Mouse (Mus musculus) liver, embryonic 14.5 days (tissue): ENCODE measurements at regions not wholly inside any gene's neighbourhood (a gene's known extent, or its start where the extent isn't known, plus 50 kb on each side); places are given as distances from the start of the nearest gene placed in this dataset.

ENCODE experiments used
- ATAC-seq: fragments of 200-750 bp; cut with Nextera tagmentation; 2 replicates; pipeline ENCODE4 v1.8.0; 2017; ENCODE audit warnings: moderate number of reproducible peaks, mild to moderate bottlenecking, moderate library complexity; ENCODE audit not compliant: insufficient read depth
- DNase-seq, 3 experiments: peaks; one replicate each; pipeline ENCODE4 v3.0.0-alpha.2; 2012 to 2013; ENCODE audit warnings: low read depth in 3 of 3, low spot score in 3 of 3
- H3K27ac ChIP-seq: fragments of 300-500 bp; sonication (generic); 2 replicates; pipeline ENCODE4 v1.5.1; 2014; ENCODE audit warnings: moderate library complexity, mild to moderate bottlenecking, control low read depth, inconsistent platforms
- H3K27me3 ChIP-seq: fragments of 300-500 bp; sonication (generic); 2 replicates; pipeline ENCODE4 v1.6.1; 2014; ENCODE audit warnings: mild to moderate bottlenecking, low read length, moderate library complexity; ENCODE audit not compliant: control insufficient read depth, insufficient read depth
- H3K36me3 ChIP-seq: fragments of 300-500 bp; sonication (generic); replicated peaks from 2 replicates; pipeline ENCODE4 v1.6.1; 2014; ENCODE audit warnings: low read depth; ENCODE audit not compliant: control insufficient read depth, insufficient read depth
- H3K4me1 ChIP-seq, 2 experiments: fragments of 200-500 bp in 1 of 2; fragments of 300-500 bp in 1 of 2; sonication (generic) in 1 of 2; replicated peaks; 2 replicates each; pipeline ENCODE4 v1.6.1; 2012 to 2014; ENCODE audit warnings: antibody characterized with exemption in 1 of 2, inconsistent platforms in 1 of 2, low read length in 1 of 2; ENCODE audit not compliant: control insufficient read depth in 2 of 2, insufficient read depth in 2 of 2
- H3K4me2 ChIP-seq: fragments of 300-500 bp; sonication (generic); 2 replicates; pipeline ENCODE4 v1.6.1; 2014; ENCODE audit warnings: low read depth, mild to moderate bottlenecking, control low read depth, moderate library complexity
- H3K4me3 ChIP-seq, 2 experiments: fragments of 200-500 bp in 1 of 2; fragments of 300-500 bp in 1 of 2; sonication (generic) in 1 of 2; 2 replicates each; pipeline ENCODE4 v1.5.1; 2012 to 2014; ENCODE audit warnings: low read depth in 2 of 2, low read length in 2 of 2, mild to moderate bottlenecking in 2 of 2, control low read depth in 1 of 2, inconsistent platforms in 1 of 2, moderate library complexity in 1 of 2; ENCODE audit not compliant: insufficient read depth in 1 of 2
- H3K9ac ChIP-seq: fragments of 300-500 bp; sonication (generic); replicated peaks from 2 replicates; pipeline ENCODE4 v1.6.1; 2014; ENCODE audit warnings: mild to moderate bottlenecking, control low read depth, moderate library complexity
- H3K9me3 ChIP-seq: fragments of 300-500 bp; sonication (generic); 2 replicates; pipeline ENCODE4 v1.6.1; 2016; ENCODE audit warnings: low read length, mixed read lengths; ENCODE audit not compliant: control insufficient read depth
- CTCF ChIP-seq: IDR thresholded peaks from 2 replicates; pipeline ENCODE4 v1.5.1; 2016; ENCODE audit warnings: antibody characterized with exemption, low read depth, control low read depth
- EP300 ChIP-seq: IDR thresholded peaks from 2 replicates; pipeline ENCODE4 v1.6.1; 2016; ENCODE audit warnings: antibody characterized with exemption, low read depth
- WGBS: fragments of 180-500 bp; shearing (Covaris S2); extraction: QIAGEN DNeasy Blood & Tissue Kit; methylation state at CpG from one replicate; pipeline ENCODE4 v1.1.7; 2014; ENCODE audit not compliant: insufficient replicate concordance; 5-methylcytosine and 5-hydroxymethylcytosine counted together

DNA sequence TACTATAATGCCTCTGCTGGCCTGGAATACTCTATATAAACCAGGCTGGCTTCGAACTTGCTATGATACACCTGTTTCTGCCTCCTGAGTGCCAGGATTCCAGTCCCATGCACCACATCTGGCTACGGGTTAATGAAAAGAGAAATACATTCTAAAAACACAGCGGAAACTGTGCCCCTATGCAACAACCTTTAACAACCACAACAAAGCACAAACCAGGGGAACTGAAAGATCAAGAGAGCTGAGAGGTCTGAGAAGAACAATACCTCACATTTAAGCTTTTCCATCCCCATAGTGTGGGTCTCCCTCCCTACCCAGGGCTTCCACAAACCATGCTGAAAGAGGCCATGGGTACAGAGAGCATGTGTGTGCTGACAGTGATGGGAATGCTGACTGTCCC lies 501.0 kb upstream of the Kif2a start:
- no peak overlapping the region for H3K4me3 ChIP-seq
- H3K4me2 ChIP-seq = no peak overlapping the region
- ATAC-seq (no peak), DNase-seq (no peak)
- H3K9ac ChIP-seq = no peak overlapping the region
- H3K4me1 ChIP-seq = no peaks in the 10 kb centered on the region
- WGBS = 75% methylated on average over 3 of the region's 3 CpGs
- no peaks in the 10 kb centered on the region for H3K9me3 ChIP-seq
- TF ChIP-seq EP300 (no peak), CTCF (no peak)
- H3K27me3 ChIP-seq = no peaks in the 10 kb centered on the region
- H3K36me3 ChIP-seq = no peaks in the 10 kb centered on the region
- H3K27ac ChIP-seq = no peak overlapping the region

- TF ChIP-seq EP300 (no peak), CTCF (no peak)
- no peak overlapping the region for H3K4me3 ChIP-seq
- no peak overlapping the region for H3K9ac ChIP-seq
- H3K27me3 ChIP-seq = no peaks in the 10 kb centered on the region
- no peak for ATAC-seq
- H3K9me3 ChIP-seq = no peaks in the 10 kb centered on the region
- WGBS = 58% methylated on average over 3 of the region's 3 CpGs
- no peaks in the 10 kb centered on the region for H3K4me1 ChIP-seq
- H3K27ac ChIP-seq = no peak overlapping the region
- no peaks in the 10 kb centered on the region for H3K36me3 ChIP-seq
- DNase-seq = no peak
- H3K4me2 ChIP-seq = no peak overlapping the region
Observed at GRCm38 (mm10) chr13:107514236-107514635, 492.3 kb upstream of the Kif2a start.

- Histone ChIP-seq H3K27ac (no peak overlapping the region), H3K27me3 (no peaks in the 10 kb centered on the region), H3K4me1 (no peaks in the 10 kb centered on the region), H3K9me3 (no peaks in the 10 kb centered on the region), H3K36me3 (no peaks in the 10 kb centered on the region), H3K4me2 (no peak overlapping the region), H3K4me3 (no peak overlapping the region), H3K9ac (no peak overlapping the region)
- DNase-seq (no peak), ATAC-seq (no peak)
- 50% methylated on average over 6 of the region's 6 CpGs for WGBS
- TF ChIP-seq EP300 (no peak), CTCF (no peak)
Observed at GRCm38 (mm10) chr13:107513274-107514146, 491.6 kb upstream of the Kif2a start.

DNA sequence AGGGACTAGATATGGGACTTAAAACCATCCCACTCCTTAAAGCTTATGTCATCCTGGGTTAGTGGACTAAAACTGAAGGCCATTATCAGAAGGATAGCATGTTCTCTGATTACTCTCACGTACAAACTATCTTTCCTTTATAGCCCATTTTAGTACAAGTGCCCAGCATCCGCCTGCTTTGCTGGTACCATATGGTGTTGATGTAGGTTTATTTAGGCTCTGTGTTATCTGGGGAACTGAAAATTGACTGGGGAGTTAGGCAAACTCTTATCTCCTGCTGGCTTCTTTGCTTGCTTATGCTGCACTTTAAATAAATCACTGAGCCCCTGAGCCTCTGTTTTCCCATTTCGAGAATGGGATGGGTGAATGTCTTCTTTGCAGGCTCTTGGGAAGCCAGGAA lies 485.4 kb upstream of the Kif2a start:
- no peaks in the 10 kb centered on the region for H3K36me3 ChIP-seq
- H3K4me1 ChIP-seq = no peaks in the 10 kb centered on the region
- 27% methylated on average over 3 of the region's 3 CpGs for WGBS
- no peak for DNase-seq
- H3K27ac ChIP-seq = no peak overlapping the region
- no peaks in the 10 kb centered on the region for H3K9me3 ChIP-seq
- no peak overlapping the region for H3K4me2 ChIP-seq
- TF ChIP-seq EP300 (no peak), CTCF (no peak)
- H3K4me3 ChIP-seq = no peak overlapping the region
- ATAC-seq = no peak
- H3K27me3 ChIP-seq = no peaks in the 10 kb centered on the region
- H3K9ac ChIP-seq = no peak overlapping the region

DNA sequence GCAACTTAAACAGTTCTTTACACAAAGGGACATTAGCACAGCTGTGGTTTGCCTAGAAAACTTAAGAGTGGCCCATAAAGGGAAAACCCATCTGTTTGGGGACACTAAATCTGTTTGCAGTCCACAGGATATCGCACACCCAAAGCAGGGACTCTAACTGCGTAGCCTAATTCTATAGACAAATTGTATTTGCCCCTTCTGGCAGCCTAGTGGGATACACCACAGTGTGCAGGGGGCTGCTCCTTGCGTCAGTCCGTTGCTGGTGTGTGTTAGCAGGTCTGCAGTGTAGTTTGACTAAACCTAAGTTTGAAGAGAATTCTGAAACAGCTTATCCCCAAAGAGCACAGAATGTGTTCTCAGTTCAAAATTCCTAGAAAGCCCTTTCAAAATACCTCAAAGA lies 484.9 kb upstream of the Kif2a start:
- Histone ChIP-seq H3K4me2 (no peak overlapping the region), H3K9ac (no peak overlapping the region), H3K4me1 (no peaks in the 10 kb centered on the region), H3K27ac (no peak overlapping the region), H3K36me3 (no peaks in the 10 kb centered on the region), H3K9me3 (no peaks in the 10 kb centered on the region), H3K4me3 (no peak overlapping the region), H3K27me3 (no peaks in the 10 kb centered on the region)
- ATAC-seq (no peak), DNase-seq (no peak)
- TF ChIP-seq CTCF (no peak), EP300 (no peak)
- WGBS = 61% methylated on average over 4 of the region's 4 CpGs
